Mouse (Mus musculus) neural tube, embryonic 11.5 days (tissue): ENCODE measurements around the gene Ube2v1. TPM values are rescaled to one million over a fixed set of nuclear protein-coding genes. Genes with fewer than 3 reads are reported as not detected.

ENCODE experiments used
- ATAC-seq: fragments of 200-750 bp; cut with Nextera tagmentation; 2 replicates; pipeline ENCODE4 v1.8.0; 2017; ENCODE audit warnings: moderate number of reproducible peaks, mild to moderate bottlenecking, moderate TSS enrichment, moderate library complexity; ENCODE audit not compliant: insufficient read depth, low FRiP score, low TSS enrichment
- DNase-seq: peaks from one replicate; pipeline ENCODE4 v3.0.0-alpha.2; 2015; ENCODE audit warnings: low spot score
- H3K27ac ChIP-seq: fragments of 300-500 bp; sonication (generic); 2 replicates; pipeline ENCODE4 v1.5.1; 2014; ENCODE audit warnings: low read depth, mild to moderate bottlenecking, low read length
- H3K27me3 ChIP-seq: fragments of 300-500 bp; sonication (generic); 2 replicates; pipeline ENCODE4 v1.6.1; 2014; ENCODE audit warnings: mild to moderate bottlenecking, low read length, mixed read lengths; ENCODE audit not compliant: control insufficient read depth, insufficient read depth
- H3K36me3 ChIP-seq: fragments of 300-500 bp; sonication (generic); 2 replicates; pipeline ENCODE4 v1.6.1; 2014; ENCODE audit warnings: mild to moderate bottlenecking, low read length, moderate library complexity, mixed read lengths; ENCODE audit not compliant: control insufficient read depth, insufficient read depth
- H3K4me1 ChIP-seq: fragments of 300-500 bp; sonication (generic); 2 replicates; pipeline ENCODE4 v1.6.1; 2014; ENCODE audit warnings: low read length, mixed read lengths; ENCODE audit not compliant: control insufficient read depth, insufficient read depth
- H3K4me2 ChIP-seq: fragments of 300-500 bp; sonication (generic); 2 replicates; pipeline ENCODE4 v1.6.1; 2014; ENCODE audit warnings: low read depth, mild to moderate bottlenecking, moderate library complexity
- H3K4me3 ChIP-seq: fragments of 300-500 bp; sonication (generic); 2 replicates; pipeline ENCODE4 v1.5.1; 2014; ENCODE audit warnings: low read depth, low read length
- H3K9ac ChIP-seq: fragments of 300-500 bp; sonication (generic); 2 replicates; pipeline ENCODE4 v1.6.1; 2014; ENCODE audit warnings: mild to moderate bottlenecking, low read length
- H3K9me3 ChIP-seq: fragments of 300-500 bp; sonication (generic); 2 replicates; pipeline ENCODE4 v1.6.1; 2016; ENCODE audit warnings: low read length; ENCODE audit not compliant: control insufficient read depth
- WGBS: fragments of 180-500 bp; shearing (Covaris S2); extraction: QIAGEN DNeasy Blood & Tissue Kit; methylation state at CpG from one replicate; pipeline ENCODE4 v1.1.7; 2014; 5-methylcytosine and 5-hydroxymethylcytosine counted together
- microRNA-seq: library from miRNA; unstranded; fragments of <30 nt; microRNA quantifications from one replicate; pipeline ENCODE4, GENCODE M21; 2016
- polyA plus RNA-seq: library from polyadenylated mRNA; unstranded; fragments of >200 nt; fragmentation: Nextera tagmentation; extraction: Ambion mirVana; gene quantifications from 2 replicates; pipeline ENCODE4 v1.2.1, GENCODE M21; 2014

Ube2v1 gene
- polyA plus RNA-seq, 1 experiment from 2014 or later: 297 TPM

DNA sequence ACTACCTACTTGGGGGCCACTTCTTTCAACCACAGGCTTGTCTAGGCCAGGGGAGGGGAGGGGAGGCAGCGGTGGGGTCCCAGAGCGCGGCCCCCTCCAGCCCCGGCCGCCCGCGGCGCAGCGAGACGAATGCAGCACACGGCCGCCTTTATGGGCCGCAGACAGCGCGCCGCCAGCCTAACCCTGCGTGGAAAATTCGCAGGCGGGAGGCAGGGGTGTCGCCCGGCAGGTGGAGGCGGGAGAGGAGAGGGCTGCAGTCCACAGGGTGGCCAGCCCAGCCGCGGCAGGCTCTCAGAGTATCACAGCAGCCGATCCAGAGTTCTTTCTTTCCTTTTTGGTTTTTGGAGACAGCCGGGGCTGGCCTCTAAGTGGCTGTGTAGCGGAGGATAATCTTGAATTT lies 72.5 kb downstream of the Ube2v1 start:
- Histone ChIP-seq H3K27me3 (no peaks in the 10 kb centered on the region), H3K4me2 (peak overlapping the region; percentile 38), H3K4me3 (no peak overlapping the region), H3K36me3 (no peaks in the 10 kb centered on the region), H3K9ac (peak overlapping the region; percentile 60), H3K4me1 (peaks cover 13% of the 10 kb centered on the region), H3K27ac (no peak overlapping the region), H3K9me3 (no peaks in the 10 kb centered on the region)
- WGBS: 7% methylated on average over 27 of the region's 27 CpGs
- ATAC-seq: peak; percentile 38; the same call in 1 of the 2 replicates
- DNase-seq: no peak

Small RNAs within 50 kb of the gene (microRNA-seq; reads per million reads assigned to microRNA genes)
- gene Gm22355: not detected

Other genes starting within 250 kb of the Ube2v1 start
- 16.2 and 19.1 TPM in 2 replicates for gene Slc9a8, start 210.4 kb downstream of the Ube2v1 start, polyA plus RNA-seq
- 150 and 161 TPM in 2 replicates for gene Rnf114, start 139.4 kb downstream of the Ube2v1 start, polyA plus RNA-seq
- gene Spata2, start 139.2 kb downstream of the Ube2v1 start, polyA plus RNA-seq: 23.1 and 24.6 TPM in 2 replicates
- gene Snai1, start 93.9 kb downstream of the Ube2v1 start, polyA plus RNA-seq: 32.3 and 39.7 TPM in 2 replicates
- 7.0 TPM in 1 of 2 replicates, not detected in the other for gene Gm20431, start 29.4 kb upstream of the Ube2v1 start, polyA plus RNA-seq
- 3.0 and 3.2 TPM in 2 replicates for gene Cebpb, start 56.8 kb upstream of the Ube2v1 start, polyA plus RNA-seq
- 40.4 and 40.9 TPM in 2 replicates for gene Tmem189, start 57.7 kb upstream of the Ube2v1 start, polyA plus RNA-seq